ENCODE assay signal across 18 mouse cellular contexts in the genomic region with DNA sequence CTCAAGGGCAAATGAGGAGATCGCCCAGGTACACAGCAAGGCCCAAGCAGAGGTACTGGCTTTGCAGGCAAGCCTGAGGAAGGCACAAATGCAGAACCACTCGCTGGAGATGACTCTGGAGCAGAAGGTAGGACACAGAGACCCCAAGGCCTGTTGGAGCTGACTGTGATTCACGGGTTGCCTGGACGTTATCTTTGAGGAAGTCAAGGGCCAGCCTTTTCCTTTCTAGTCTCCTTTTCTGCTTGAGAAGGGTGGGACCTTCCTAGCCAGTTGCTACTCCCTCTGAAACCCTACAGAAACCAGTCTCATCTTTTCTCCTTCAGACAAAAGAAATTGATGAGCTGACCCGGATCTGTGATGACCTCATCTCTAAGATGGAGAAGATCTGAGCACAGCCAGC. TPM values are rescaled to one million over a fixed set of nuclear protein-coding genes. Genes with fewer than 3 reads are reported as not detected.
"Had no signal": no experiment of that assay in that cellular context is flagged by ENCODE, and none has a peak within 500 bp of the region (broad histone marks: within the 10 kb centered on the region; RNA-seq: fewer than 3 reads in every experiment).

No protein-coding gene starts in this region.

- H3K4me1 ChIP-seq: liver, embryonic 13.5 days had no signal

- H3K27me3 ChIP-seq: liver, embryonic 13.5 days had no signal

- H3K9ac ChIP-seq: liver, embryonic 13.5 days had no signal

- H3K4me2 ChIP-seq: liver, embryonic 13.5 days; midbrain, embryonic 11.5 days had no signal

- H3K4me3 ChIP-seq: left cerebral cortex, adult 2 months; liver, embryonic 13.5 days had no signal

- H3K9me3 ChIP-seq: liver, embryonic 13.5 days had no signal

- H3K27ac ChIP-seq: kidney, postnatal 0 days; left cerebral cortex, adult 2 months; liver, embryonic 13.5 days had no signal

- DNase-seq: kidney, postnatal 36 days; layer of hippocampus, postnatal 36 days; liver, embryonic 13.5 days; lung, adult 2 months; lung, postnatal 14 days; lung, postnatal 4 days; midbrain, embryonic 14.5 days; right cerebral cortex, adult 18-20 months; right cerebral cortex, postnatal 14 days; right cerebral cortex, postnatal 4 days; thymus, adult 2 months; thymus, postnatal 14 days; thymus, postnatal 4 days had no signal

RNA-seq across cellular contexts. Expression of a gene that starts 41.9 kb away (rescaled TPM):
- total RNA-seq: megakaryocyte-erythroid progenitor cell, adult 5-6 weeks; midbrain, postnatal 0 days had no signal
